Mouse (Mus musculus): Measurements from ENCODE around the gene Nsun5.

GRCm38 (mm10) chr5:135331161-135331560 is 38.6 kb upstream of the Nsun5 start:
- TF ChIP-seq CTCF (IDR thresholded peaks at IDR 0.05; ENCODE audit: low read depth) (no peak), EP300 (IDR thresholded peaks at IDR 0.05; ENCODE audit: low read depth) (no peak)
